Mouse (Mus musculus) G1E-ER4 (cell line): ENCODE data around the gene Tnfrsf25. TPM values are rescaled to one million over a fixed set of nuclear protein-coding genes. Genes with fewer than 3 reads are reported as not detected.

Experiments
- GATA1 ChIP-seq: IDR thresholded peaks from one replicate; pipeline ENCODE4 v1.8.0; 2012; ENCODE audit warnings: low read length, inconsistent platforms
- polyA plus RNA-seq: library from polyadenylated mRNA; stranded (reverse); fragments of >175 nt; gene quantifications from 2 replicates; pipeline ENCODE4 v1.2.3, GENCODE M21; 2012

Tnfrsf25 gene
- 0.15 and 0.27 TPM in 2 replicates for polyA plus RNA-seq

DNA sequence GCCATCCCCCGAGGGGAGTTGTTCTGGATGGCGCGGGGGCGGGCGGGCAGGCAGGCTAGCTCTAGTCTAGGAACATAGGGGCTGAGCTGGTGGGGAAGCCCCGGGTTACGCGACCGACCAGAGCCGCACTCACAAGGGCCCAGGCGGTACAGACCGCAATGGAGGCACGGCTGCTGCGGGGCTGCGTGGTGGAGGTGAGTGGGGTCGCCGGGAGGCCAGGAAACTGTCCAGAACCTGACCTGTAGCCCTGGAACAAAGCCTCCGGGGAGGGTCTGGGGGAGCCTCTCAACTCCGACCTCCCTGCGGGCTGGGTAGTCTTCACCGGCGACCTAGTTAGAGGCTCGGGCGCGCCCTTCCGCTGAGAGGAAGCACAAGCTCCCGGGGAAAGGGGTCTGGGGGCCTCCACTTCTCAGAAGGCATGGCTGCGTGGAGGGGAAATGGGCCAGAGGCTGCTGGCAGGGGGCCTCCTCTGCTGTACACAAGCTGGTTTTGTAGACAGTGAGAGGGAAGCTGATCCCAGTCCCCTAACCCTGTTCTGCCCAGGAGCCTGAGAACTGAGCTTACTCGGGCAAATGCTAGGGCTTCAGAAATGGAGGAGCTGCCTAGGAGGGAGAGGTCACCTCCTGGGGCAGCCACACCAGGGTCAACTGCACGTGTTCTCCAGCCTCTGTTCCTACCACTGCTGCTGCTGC is at the start of gene Tnfrsf25:
Gene Tnfrsf25, plus strand, starts transcription at position 14 of the 692 bp plus-strand sequence.
- no peak for TF ChIP-seq GATA1

DNA sequence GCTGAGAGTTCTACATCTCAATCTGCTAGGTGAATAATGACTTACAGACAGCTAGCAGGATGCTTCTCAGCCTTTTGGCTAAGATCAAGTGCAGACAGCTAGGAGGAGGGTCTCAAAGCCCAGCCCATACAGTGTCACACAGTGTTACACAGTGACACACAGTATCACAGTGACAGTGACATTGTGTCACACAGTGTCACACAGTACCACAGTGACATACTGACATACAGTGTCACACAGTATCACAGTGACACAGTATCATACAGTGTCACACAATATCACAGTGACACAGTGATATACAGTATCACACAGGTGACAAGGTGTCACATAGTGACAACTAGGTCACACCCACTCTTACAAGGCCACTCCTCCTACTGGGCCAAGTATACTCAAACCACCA is 48.5 kb upstream of the Tnfrsf25 start:
- TF ChIP-seq GATA1: no peak

DNA sequence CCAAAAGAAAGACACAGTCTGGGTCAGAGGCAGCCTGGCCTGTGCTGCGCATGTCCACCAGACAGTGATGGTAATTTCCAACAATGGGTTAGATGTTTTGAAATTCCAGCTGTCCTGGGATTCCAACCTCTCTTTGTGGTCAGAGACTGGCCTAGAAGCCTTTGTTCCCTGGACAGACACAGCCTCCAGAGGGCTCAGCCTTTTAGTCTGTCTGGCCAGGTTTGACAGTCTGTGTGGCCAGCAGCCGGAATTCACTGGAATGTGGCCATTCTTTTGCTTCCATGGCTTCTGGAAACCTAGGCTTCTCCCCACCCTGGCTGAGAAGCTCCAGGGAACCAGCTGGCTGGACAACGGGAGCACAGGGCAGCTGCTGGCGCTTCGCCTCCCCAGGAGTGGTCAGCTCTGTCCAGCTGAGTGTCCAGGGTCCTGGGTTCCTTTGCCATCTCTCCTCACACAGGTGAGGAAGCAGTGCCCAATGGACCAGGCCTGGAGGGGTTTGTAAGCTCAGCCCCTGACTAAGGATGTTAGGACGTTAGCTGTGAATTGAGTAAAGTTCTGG is 47.5 kb upstream of the Tnfrsf25 start:
- no peak for TF ChIP-seq GATA1

- no peak for TF ChIP-seq GATA1
Measured at GRCm38 (mm10) chr4:152069245-152069644, 46.5 kb upstream of the Tnfrsf25 start.

DNA sequence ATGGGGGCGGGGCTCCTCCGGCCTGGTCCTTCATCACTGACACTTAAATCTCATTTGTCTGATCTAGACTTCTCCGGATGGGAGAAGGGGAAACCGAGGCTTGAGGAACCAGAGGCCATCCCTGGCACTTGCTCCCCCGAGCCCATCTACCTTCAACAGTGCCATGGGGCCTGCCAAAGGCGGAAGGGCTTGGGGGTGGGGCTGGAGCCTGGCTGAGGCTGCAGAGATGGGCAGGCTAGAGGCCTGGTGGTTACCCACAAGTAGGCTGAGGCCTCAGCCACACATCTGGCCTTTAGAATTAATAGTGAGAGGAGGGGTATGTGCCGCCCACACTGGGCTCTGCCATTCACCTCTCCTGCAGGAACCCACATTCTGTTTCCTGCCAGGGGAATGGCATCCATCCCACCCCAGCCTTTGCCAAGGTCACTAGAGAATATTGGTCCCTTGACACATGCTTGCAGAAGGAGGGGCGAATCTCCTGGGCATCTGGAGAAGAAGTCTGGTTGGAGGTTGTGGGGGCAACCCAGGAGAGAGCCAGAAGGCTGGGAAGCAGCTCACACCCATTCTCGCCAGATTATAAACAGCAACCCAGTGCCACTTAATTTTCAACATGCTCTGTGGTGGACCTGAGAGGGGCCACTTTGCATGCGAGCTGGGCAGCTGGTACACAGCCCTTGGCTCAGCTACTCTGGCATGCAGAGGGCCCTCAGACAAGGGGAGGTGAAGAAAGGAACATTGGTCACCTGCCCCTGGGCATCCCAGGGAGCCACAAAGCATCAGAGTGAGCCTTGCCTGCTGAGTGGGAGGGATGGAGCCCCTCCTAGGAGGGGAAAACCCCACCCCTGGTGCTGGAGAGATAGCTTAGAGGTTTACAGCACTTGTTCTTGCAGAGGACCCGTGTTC is 45.0 kb upstream of the Tnfrsf25 start:
- no peak for TF ChIP-seq GATA1

DNA sequence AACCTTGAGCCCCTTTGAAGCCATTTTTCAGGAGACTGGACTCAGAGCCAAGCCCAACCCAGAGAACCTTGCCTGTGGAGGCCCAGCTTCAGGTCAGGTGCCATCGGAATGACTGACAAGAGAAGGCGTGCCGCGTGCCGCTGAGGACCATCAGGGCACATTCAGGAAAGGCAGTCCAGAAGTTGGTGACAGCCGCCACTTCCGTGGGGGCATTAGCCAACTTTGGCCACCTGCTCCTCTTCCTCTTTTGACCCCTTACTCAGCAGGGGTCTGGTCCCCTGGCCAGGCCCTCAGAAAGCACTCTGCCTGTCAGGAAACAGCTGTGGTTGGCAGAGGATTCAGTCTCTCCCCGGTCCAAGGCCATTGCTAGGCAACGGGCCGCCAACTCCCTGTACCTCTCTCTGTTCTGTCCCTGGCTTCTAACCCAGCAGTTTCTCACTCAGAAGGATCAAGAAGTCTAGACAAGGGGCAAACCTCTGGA is 43.6 kb upstream of the Tnfrsf25 start, which contains the start of gene Plekhg5:
Gene Plekhg5, plus strand, starts transcription at position 378 of the 481 bp plus-strand sequence.
- no peak for TF ChIP-seq GATA1

DNA sequence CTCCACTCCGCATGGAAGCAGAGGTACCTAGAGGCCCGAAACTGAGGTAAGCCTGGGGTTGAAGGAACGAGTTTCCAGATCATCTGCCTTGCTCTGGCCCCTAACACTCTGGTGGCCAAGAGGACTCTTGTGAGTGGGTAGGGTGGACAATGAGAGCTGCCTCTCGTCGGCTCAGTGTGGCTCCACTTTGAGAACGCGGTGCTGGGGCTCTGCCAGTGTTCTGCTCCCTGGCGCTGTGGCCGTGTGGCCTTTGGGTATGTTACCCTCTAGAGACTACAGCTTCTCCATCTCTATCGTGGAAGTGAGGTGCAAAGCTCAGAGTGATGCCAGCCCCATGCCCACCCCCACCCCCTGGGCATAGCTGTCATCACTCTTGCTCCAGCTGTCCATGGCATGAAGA is 43.1 kb upstream of the Tnfrsf25 start:
- no peak for TF ChIP-seq GATA1

DNA sequence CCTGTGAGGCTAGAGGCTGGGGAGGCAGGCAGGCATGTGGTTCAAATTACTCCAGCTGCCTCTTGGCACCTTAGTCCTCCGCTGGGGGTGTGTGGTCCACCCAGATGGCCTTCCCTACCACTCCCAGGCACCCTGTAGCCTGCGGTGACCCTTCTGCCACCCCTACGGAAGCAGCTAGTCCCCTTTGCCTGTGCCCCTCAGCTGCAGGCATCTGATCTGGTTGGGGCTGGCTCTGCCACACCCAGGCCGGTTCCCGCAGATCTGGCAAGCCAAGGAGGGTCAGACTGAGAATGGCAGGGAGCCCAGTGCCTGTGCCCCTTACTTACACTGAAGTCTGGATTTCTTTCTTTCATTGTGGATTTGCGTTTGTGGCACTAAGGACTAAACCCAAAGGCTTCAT is 42.0 kb upstream of the Tnfrsf25 start:
- TF ChIP-seq GATA1: no peak

GRCm38 (mm10) chr4:152074548-152074947 is 41.2 kb upstream of the Tnfrsf25 start:
- TF ChIP-seq GATA1: no peak

DNA sequence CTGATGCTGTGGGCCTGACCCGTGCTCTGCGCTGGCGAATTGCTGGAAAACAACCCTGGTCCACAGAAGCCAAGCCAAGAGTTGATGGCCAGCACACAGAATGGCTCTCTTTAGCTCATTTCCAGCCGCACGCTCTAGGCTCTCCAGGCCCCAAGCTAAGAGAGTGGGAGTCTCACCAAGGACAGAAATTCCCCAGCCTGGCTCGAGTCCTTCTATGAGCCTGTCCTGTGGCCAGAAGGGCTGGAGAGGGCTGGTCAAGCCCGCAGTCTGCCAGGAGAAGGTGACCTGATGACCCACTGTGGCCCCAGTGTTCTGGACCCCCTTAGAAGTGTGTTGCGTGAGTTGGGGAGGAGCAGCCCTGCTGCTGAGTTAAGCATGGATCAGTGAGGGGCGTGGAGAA is 38.5 kb upstream of the Tnfrsf25 start:
- TF ChIP-seq GATA1: no peak

DNA sequence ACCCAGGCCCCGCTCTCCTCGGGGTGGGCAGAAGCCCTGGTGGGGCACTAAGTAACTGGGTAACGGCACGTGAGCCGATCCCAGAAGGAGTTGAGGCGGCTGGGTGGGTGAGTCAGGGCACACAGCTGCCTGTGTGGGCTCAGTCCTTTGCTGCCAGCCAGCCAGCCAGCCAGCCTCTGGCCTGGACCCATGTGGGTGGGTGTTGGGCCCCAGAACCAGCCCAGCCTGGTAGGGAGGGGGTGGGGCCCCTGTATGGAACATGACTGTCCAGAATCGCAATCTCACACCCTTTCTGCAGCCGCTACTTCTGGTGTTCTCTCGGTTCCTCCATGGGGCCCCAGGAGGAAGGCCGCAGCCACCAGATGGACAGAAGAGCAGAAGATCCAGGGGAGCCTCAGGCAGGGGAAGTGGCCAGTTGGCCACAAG is 37.6 kb upstream of the Tnfrsf25 start:
- no peak for TF ChIP-seq GATA1

- no peak for TF ChIP-seq GATA1
Measured at GRCm38 (mm10) chr4:152079261-152079660, 36.5 kb upstream of the Tnfrsf25 start.

GRCm38 (mm10) chr4:152079931-152080330 is 35.8 kb upstream of the Tnfrsf25 start:
- TF ChIP-seq GATA1: no peak

DNA sequence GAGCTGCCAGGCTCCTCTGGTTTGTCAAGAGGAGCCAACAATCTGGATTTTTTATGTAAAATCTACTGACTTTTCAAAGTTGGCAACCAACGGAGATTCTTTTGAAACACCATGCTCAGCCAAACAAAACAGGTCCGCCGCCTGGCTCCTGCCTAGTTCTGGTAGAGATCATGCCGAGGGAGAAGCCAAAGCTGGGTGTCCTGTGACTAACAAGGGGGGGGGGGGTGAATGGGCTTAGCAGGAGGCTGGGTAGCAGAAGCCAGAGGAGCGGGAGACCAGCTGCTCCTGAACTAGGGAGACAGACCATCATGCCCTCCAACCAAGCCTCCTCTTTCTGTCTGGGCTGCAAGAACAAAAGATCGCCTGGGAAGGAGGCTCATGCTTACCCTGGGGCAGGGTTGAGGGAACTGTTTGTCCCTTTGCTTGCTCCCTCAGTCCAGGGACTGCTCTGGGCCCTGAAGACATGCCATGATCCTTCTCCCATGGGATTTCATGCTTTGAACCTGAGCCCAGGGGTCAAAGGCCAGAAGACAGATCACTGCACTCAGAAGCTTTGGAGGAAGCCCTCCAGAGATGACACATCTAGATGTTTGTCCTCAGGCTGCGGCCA is 32.0 kb upstream of the Tnfrsf25 start:
- TF ChIP-seq GATA1: no peak

- TF ChIP-seq GATA1: no peak
Measured at GRCm38 (mm10) chr4:152084616-152085015, 31.1 kb upstream of the Tnfrsf25 start.
